Mouse (Mus musculus) megakaryocyte, embryonic 14.5 days (primary cell): Measurements from ENCODE around the gene Gm3417.

Experiments used
- FLI1 ChIP-seq: IDR thresholded peaks from 2 replicates; pipeline ENCODE4 v1.6.1; 2012; ENCODE audit warnings: low read length, inconsistent platforms, mixed read lengths
- GATA1 ChIP-seq: IDR thresholded peaks from 3 replicates; pipeline ENCODE4 v1.6.1; 2012; ENCODE audit warnings: mixed read lengths, low read length, inconsistent platforms, borderline replicate concordance

GRCm38 (mm10) chr17:14959979-14960378 is 18.6 kb downstream of the Gm3417 start:
- no peak for TF ChIP-seq GATA1
- no peak for TF ChIP-seq FLI1
